Mouse (Mus musculus) heart, adult 2 months (tissue): ENCODE measurements around the gene Cntfr. TPM values are rescaled to one million over a fixed set of nuclear protein-coding genes. Genes with fewer than 3 reads are reported as not detected.

Source experiments
- DNase-seq, 2 experiments: peaks; one replicate each; pipeline ENCODE4 v3.0.0; 2021
- H3K27ac ChIP-seq: fragments of 200-600 bp; 2 replicates; pipeline ENCODE4 v1.8.1; 2022
- H3K27me3 ChIP-seq: fragments of 200-500 bp; 2 replicates; pipeline ENCODE4 v1.6.1; 2012; ENCODE audit warnings: mild to moderate bottlenecking, low read length, inconsistent platforms, mixed read lengths; ENCODE audit not compliant: control insufficient read depth, insufficient read depth
- H3K36me3 ChIP-seq: fragments of 200-500 bp; 2 replicates; pipeline ENCODE4 v1.6.1; 2012; ENCODE audit warnings: low read length, inconsistent platforms; ENCODE audit not compliant: control insufficient read depth, insufficient read depth
- H3K4me1 ChIP-seq: fragments of 200-500 bp; 2 replicates; pipeline ENCODE4 v1.6.1; 2011; ENCODE audit warnings: low read length; ENCODE audit not compliant: control insufficient read depth, insufficient read depth
- H3K4me3 ChIP-seq: fragments of 200-600 bp; 2 replicates; pipeline ENCODE4 v1.8.1; 2022
- H3K79me2 ChIP-seq: fragments of 200-500 bp; replicated peaks from 2 replicates; pipeline ENCODE4 v1.6.1; 2012; ENCODE audit warnings: mild to moderate bottlenecking, inconsistent platforms, low read length, moderate library complexity, mixed read lengths; ENCODE audit not compliant: control insufficient read depth, insufficient read depth
- H3K9ac ChIP-seq: fragments of 200-500 bp; 2 replicates; pipeline ENCODE4 v1.6.1; 2012; ENCODE audit warnings: low read depth, mild to moderate bottlenecking, control low read depth, inconsistent platforms, low read length, mixed read lengths
- CTCF ChIP-seq: fragments of 200-600 bp; IDR thresholded peaks from 2 replicates; pipeline ENCODE4 v1.8.1; 2022; ENCODE audit warnings: antibody characterized with exemption, mild to moderate bottlenecking, moderate library complexity
- EP300 ChIP-seq: fragments of 200-500 bp; IDR thresholded peaks from 2 replicates; pipeline ENCODE4 v1.6.1; 2011; ENCODE audit warnings: low read depth, low read length, control low read depth; ENCODE audit not compliant: insufficient read depth
- POLR2A ChIP-seq: fragments of 200-500 bp; IDR thresholded peaks from 2 replicates; pipeline ENCODE4 v1.6.1; 2011; ENCODE audit warnings: mild to moderate bottlenecking, low read depth, low read length, control low read depth; ENCODE audit not compliant: insufficient read depth
- WGBS: fragments of 180-500 bp; shearing (Covaris S2); methylation state at CpG from one replicate; pipeline ENCODE4 v1.1.7; 2018; 5-methylcytosine and 5-hydroxymethylcytosine counted together
- intact Hi-C: fragments of 180-260 bp; cut with DNase I; formaldehyde crosslinking; loops from one replicate; pipeline ENCODE4 v1.15.1; 2025
- polyA plus RNA-seq: library from polyadenylated mRNA; depleted of rRNA; stranded (reverse); fragments of >200 nt; gene quantifications from 2 replicates; pipeline ENCODE4 v1.2.3, GENCODE M21; 2012
- total RNA-seq, 2 experiments: library from RNA; stranded (reverse); gene quantifications; 2 replicates each; pipeline ENCODE4 v1.2.3; 2021

The Cntfr gene
- total and polyA plus RNA-seq, 3 experiments: 4.1 to 11.4 (median 5.4) TPM

GRCm38 (mm10) chr4:41712421-41713196 is 15.7 kb upstream of the Cntfr start:
- 30% methylated on average over 31 of the region's 31 CpGs for WGBS
- Histone ChIP-seq H3K4me3 (peak overlapping the region; percentile 84), H3K4me1 (peaks cover 5% of the 10 kb centered on the region), H3K36me3 (no peaks in the 10 kb centered on the region), H3K9ac (peak overlapping the region; percentile 76), H3K27ac (peak overlapping the region; percentile 91), H3K79me2 (no peaks in the 10 kb centered on the region), H3K27me3 (no peaks in the 10 kb centered on the region)
- intact Hi-C loops: no loop called here
- TF ChIP-seq CTCF (no peak), POLR2A (no peak)
- peak in 1 of 2 experiments; percentile 49 for DNase-seq

- intact Hi-C loops: no loop called here
- no peak for DNase-seq
- Histone ChIP-seq H3K4me1 (peaks cover 5% of the 10 kb centered on the region), H3K27ac (no peak overlapping the region), H3K79me2 (no peaks in the 10 kb centered on the region), H3K27me3 (no peaks in the 10 kb centered on the region), H3K4me3 (peak overlapping the region; percentile 84; the same call in 1 of the 2 replicates), H3K36me3 (no peaks in the 10 kb centered on the region), H3K9ac (peak overlapping the region; percentile 7; the same call in 1 of the 2 replicates)
- 73% methylated on average over 16 of the region's 16 CpGs for WGBS
- no peak for TF ChIP-seq CTCF
- no peak for TF ChIP-seq EP300
- no peak for TF ChIP-seq POLR2A
These were observed 15.0 kb upstream of the Cntfr start for GRCm38 (mm10) chr4:41711705-41712375.

GRCm38 (mm10) chr4:41710229-41710628 is 13.3 kb upstream of the Cntfr start:
- no peak overlapping the region for H3K27ac ChIP-seq
- no peak overlapping the region for H3K9ac ChIP-seq
- TF ChIP-seq CTCF (peak; percentile 49), EP300 (no peak), POLR2A (no peak)
- no peaks in the 10 kb centered on the region for H3K36me3 ChIP-seq
- no peak for DNase-seq
- WGBS: 59% methylated on average over 4 of the region's 4 CpGs
- H3K79me2 ChIP-seq: no peaks in the 10 kb centered on the region
- peaks cover 5% of the 10 kb centered on the region for H3K4me1 ChIP-seq
- intact Hi-C loops: no loop called here
- H3K4me3 ChIP-seq: no peak overlapping the region
- no peaks in the 10 kb centered on the region for H3K27me3 ChIP-seq

- Histone ChIP-seq H3K79me2 (no peaks in the 10 kb centered on the region), H3K36me3 (no peaks in the 10 kb centered on the region), H3K9ac (no peak overlapping the region), H3K4me3 (no peak overlapping the region), H3K27ac (no peak overlapping the region), H3K4me1 (peaks cover 5% of the 10 kb centered on the region), H3K27me3 (no peaks in the 10 kb centered on the region)
- TF ChIP-seq POLR2A (no peak), EP300 (no peak), CTCF (peak; percentile 88)
- intact Hi-C loops: loop anchor here (1.0 to 5.0 kb wide), 4 partner anchors 53 to 240 kb away; no protein-coding TSS in a partner anchor
- no peak for DNase-seq
- 42% methylated on average over 8 of the region's 8 CpGs for WGBS
These were observed 11.4 kb upstream of the Cntfr start for GRCm38 (mm10) chr4:41708192-41708745.

GRCm38 (mm10) chr4:41707011-41707535 is 10.2 kb upstream of the Cntfr start:
- no peaks in the 10 kb centered on the region for H3K36me3 ChIP-seq
- H3K4me1 ChIP-seq: no peaks in the 10 kb centered on the region
- 5% methylated on average over 13 of the region's 13 CpGs for WGBS
- intact Hi-C loops: loop anchor here (5.0 kb wide), 1 partner anchor 95 kb away; no protein-coding TSS in a partner anchor
- no peaks in the 10 kb centered on the region for H3K27me3 ChIP-seq
- peak; percentile 60 to 67 for DNase-seq
- no peak overlapping the region for H3K4me3 ChIP-seq
- TF ChIP-seq CTCF (peak; percentile 80), POLR2A (no peak), EP300 (no peak)
- no peak overlapping the region for H3K9ac ChIP-seq
- no peak overlapping the region for H3K27ac ChIP-seq
- no peaks in the 10 kb centered on the region for H3K79me2 ChIP-seq
